Mouse (Mus musculus): ENCODE data around the gene Pih1d2. TPM values are rescaled to one million over a fixed set of nuclear protein-coding genes. Genes with fewer than 3 reads are reported as not detected.
A peak's percentile ranks its signal among the peaks of the same experiment; 100 is the strongest.

The Pih1d2 gene
- polyA plus RNA-seq, 1 experiment = not detected

DNA sequence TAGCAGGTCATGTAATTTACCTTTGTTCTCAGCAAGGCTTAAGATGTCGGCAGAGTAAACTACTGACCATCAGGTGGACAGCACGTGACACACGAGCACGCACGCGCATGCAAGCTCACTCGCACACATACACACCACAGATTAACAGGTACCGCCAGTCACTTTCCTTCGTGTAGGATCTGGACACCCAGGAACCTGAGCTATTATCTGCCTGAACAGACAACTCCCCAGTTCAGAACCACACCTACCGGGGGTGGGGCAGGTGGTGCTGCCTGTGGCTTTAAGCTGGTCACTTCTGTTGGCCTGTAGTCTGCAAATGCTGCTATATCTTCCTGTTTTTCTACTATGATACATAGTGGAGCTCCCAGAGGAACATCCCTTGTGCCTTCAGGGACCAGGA, 33.4 kb downstream of the Pih1d2 start:
- TF ChIP-seq CTCF (IDR thresholded peaks at IDR 0.05; ENCODE audit: insufficient read depth, low read depth, low read length) (no peak), POLR2A (IDR thresholded peaks at IDR 0.05; ENCODE audit: insufficient read depth, low read depth, low read length) (no peak)
- no peak overlapping the region for H3K4me3 ChIP-seq (ENCODE audit: insufficient read depth, low read depth, low read length)
- no peak overlapping the region for H3K27ac ChIP-seq (ENCODE audit: insufficient read depth, low read depth, low read length)
- no peaks in the 10 kb centered on the region for H3K4me1 ChIP-seq (ENCODE audit: control insufficient read depth, insufficient read depth, low read length)
- WGBS = 94% methylated on average over 10 of the region's 10 CpGs

GRCm38 (mm10) chr9:50658391-50658790, 41.3 kb downstream of the Pih1d2 start:
- peak overlapping the region; percentile 78; the same call in 1 of the 2 replicates for H3K27ac ChIP-seq (ENCODE audit: insufficient read depth, low read depth, low read length)
- peaks cover 5% of the 10 kb centered on the region; the same call in 1 of the 2 replicates for H3K4me1 ChIP-seq (ENCODE audit: control insufficient read depth, insufficient read depth, low read length)
- H3K4me3 ChIP-seq (ENCODE audit: insufficient read depth, low read depth, low read length) = no peak overlapping the region; the same call in 1 of the 2 replicates
- no peak for TF ChIP-seq POLR2A (IDR thresholded peaks at IDR 0.05; ENCODE audit: insufficient read depth, low read depth, low read length)
- no peak for TF ChIP-seq CTCF (IDR thresholded peaks at IDR 0.05; ENCODE audit: insufficient read depth, low read depth, low read length)
- WGBS = 12% methylated on average over 5 of the region's 5 CpGs

DNA sequence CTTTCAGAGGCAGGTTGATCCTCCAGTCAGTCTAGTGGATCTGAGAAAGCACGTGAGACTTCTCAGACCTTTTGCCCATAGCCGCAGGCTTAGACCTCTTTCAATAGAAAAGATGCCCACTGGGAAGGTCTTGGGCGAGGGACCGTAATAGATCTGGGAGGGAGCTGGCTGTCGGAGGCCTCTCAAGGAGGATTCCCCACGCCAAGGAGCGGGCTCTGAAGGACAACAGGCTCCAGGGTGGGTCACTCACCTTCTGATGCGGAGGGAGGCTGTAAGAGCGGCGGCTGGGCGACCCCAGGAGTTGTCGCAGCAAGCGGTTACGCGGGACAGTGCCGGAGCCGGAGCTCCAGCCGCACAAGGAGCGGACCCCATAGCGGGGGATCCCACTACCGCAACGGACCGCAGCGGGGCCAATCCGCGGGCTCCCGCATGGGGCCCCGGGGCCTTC, 41.8 kb downstream of the Pih1d2 start:
- under 1% methylated on average over 28 of the region's 28 CpGs for WGBS
- TF ChIP-seq CTCF (IDR thresholded peaks at IDR 0.05; ENCODE audit: insufficient read depth, low read depth, low read length) (no peak), POLR2A (IDR thresholded peaks at IDR 0.05; ENCODE audit: insufficient read depth, low read depth, low read length) (no peak)
- Histone ChIP-seq H3K27ac (ENCODE audit: insufficient read depth, low read depth, low read length) (peak overlapping the region; percentile 78), H3K4me3 (ENCODE audit: insufficient read depth, low read depth, low read length) (peak overlapping the region; percentile 74), H3K4me1 (ENCODE audit: control insufficient read depth, insufficient read depth, low read length) (peaks cover 5% of the 10 kb centered on the region; the same call in 1 of the 2 replicates)

DNA sequence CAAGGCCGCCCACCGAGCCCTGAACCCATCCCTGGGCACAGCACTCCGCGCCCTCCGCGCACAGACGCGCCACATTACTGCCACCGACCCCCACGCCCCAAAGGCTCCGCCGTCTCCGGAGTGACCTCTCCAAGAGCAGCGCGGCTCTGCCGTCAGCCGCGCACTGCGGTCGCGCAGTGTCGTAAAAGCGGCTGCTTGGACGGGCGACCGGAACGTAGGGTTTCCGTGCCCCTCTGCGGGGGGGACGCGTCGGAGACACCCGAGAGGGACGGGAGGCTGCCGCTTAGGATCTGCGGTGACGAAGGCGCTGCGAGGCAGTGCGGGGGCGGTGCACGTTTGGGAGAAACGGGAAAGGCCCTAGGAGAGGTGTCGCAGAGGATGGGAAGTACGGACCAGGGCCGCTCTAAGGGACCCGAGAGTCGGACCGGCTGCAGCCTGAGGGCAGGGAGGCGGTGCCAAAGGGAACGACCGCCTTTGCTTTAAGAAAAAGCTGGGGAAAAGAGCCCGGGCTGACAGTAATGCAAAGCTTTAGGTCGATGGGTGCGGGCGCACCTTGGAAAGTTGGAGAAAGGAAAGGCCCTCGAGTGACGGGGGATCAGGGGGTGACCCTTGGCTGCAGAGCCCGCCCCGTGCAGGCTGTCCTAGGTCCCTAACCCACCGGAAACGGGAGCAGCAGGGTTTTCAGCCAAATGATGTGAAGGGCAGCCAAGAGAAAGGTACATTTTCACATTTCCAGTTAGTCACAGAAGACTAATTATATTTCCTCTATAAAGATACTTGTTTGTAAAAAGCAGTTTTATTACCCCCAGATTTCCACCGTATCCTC, 42.5 kb downstream of the Pih1d2 start, which contains the start of gene Dlat:
Gene Dlat, minus strand, starts transcription at position 389 of the 826 bp plus-strand sequence.
- TF ChIP-seq CTCF (IDR thresholded peaks at IDR 0.05; ENCODE audit: insufficient read depth, low read depth, low read length) (no peak), POLR2A (IDR thresholded peaks at IDR 0.05; ENCODE audit: insufficient read depth, low read depth, low read length) (peak; percentile 88)
- Histone ChIP-seq H3K27ac (ENCODE audit: insufficient read depth, low read depth, low read length) (peak within 1 kb of the TSS; percentile 78), H3K4me1 (ENCODE audit: control insufficient read depth, insufficient read depth, low read length) (peaks cover 5% of the 10 kb centered on the region; the same call in 1 of the 2 replicates), H3K4me3 (ENCODE audit: insufficient read depth, low read depth, low read length) (peak within 1 kb of the TSS; percentile 74)
- under 1% methylated on average over 63 of the region's 63 CpGs for WGBS

DNA sequence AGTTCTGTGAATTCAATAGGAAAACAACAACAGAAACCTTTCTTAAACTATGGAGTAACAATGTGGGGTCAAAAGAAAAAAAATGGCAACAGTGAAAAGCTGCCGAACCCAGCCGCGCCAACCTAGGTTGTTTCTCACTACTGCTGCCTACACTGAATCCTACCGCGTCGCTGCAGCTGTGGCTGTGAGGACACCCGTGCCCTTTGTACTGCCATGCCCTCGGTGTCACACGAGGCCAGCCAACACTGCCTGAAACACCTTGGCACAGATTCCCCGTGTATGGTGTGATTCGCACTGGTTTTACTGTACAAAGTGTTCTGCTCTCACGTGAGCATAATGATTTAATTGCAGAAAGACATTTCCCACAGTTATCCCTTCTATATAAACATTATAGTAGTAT, 43.3 kb downstream of the Pih1d2 start:
- TF ChIP-seq CTCF (IDR thresholded peaks at IDR 0.05; ENCODE audit: insufficient read depth, low read depth, low read length) (no peak), POLR2A (IDR thresholded peaks at IDR 0.05; ENCODE audit: insufficient read depth, low read depth, low read length) (no peak)

DNA sequence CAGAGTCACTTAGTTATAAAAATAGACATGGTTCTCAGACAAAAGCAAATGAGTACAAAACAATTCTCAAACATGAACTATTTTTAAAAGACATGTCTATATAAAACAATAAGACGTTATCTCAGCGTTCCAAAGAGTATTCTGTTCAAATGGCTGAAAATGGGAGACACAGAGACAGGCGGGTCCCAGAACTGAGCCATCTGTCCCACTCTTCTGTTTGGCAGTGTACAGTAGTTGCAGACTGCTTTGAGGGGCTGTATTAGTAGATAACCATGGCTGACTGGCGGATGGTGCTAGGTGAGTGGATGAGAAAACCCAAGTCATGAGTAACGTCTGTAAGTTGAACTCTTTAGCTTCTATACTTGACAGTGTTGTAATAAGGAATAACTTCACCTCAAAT, 47.7 kb downstream of the Pih1d2 start:
- Histone ChIP-seq H3K4me3 (ENCODE audit: insufficient read depth, low read depth, low read length) (no peak overlapping the region), H3K27ac (ENCODE audit: insufficient read depth, low read depth, low read length) (no peak overlapping the region), H3K4me1 (ENCODE audit: control insufficient read depth, insufficient read depth, low read length) (peaks cover 2% of the 10 kb centered on the region; the same call in 1 of the 2 replicates)
- TF ChIP-seq CTCF (IDR thresholded peaks at IDR 0.05; ENCODE audit: insufficient read depth, low read depth, low read length) (no peak), POLR2A (IDR thresholded peaks at IDR 0.05; ENCODE audit: insufficient read depth, low read depth, low read length) (no peak)
- WGBS = 73% methylated on average over 5 of the region's 5 CpGs

More for the DNA sequence above, 43.3 kb downstream of the Pih1d2 start:
- 0 out of 2 replicates have a peak overlapping the region, but pooled peaks have one; percentile 41 for H3K27ac ChIP-seq (ENCODE audit: insufficient read depth, low read depth, low read length)
- H3K4me1 ChIP-seq (ENCODE audit: control insufficient read depth, insufficient read depth, low read length) = peaks cover 5% of the 10 kb centered on the region; the same call in 1 of the 2 replicates
- peak overlapping the region; percentile 48 for H3K4me3 ChIP-seq (ENCODE audit: insufficient read depth, low read depth, low read length)
- WGBS = 8% methylated on average over 12 of the region's 12 CpGs

DNA sequence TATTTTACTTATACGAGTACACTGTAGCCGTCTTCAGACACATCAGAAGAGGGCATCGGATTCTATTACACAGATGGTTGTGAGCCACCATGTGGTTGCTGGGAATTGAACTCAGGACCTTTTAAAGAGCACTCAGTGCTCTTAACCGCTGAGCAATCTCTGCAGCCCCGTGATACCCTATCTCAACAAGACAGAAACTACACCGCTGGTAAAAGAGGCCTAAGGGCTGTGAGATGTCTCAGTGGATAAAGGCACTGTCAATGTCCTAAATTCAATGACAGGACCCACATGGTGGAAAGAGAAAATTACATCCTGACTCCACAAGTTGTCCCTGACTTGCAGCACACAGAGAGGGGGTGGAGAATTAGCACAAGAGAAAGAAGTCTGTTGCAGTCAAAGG, 49.3 kb downstream of the Pih1d2 start:
- Histone ChIP-seq H3K27ac (ENCODE audit: insufficient read depth, low read depth, low read length) (no peak overlapping the region), H3K4me3 (ENCODE audit: insufficient read depth, low read depth, low read length) (no peak overlapping the region), H3K4me1 (ENCODE audit: control insufficient read depth, insufficient read depth, low read length) (no peaks in the 10 kb centered on the region)
- TF ChIP-seq CTCF (IDR thresholded peaks at IDR 0.05; ENCODE audit: insufficient read depth, low read depth, low read length) (no peak), POLR2A (IDR thresholded peaks at IDR 0.05; ENCODE audit: insufficient read depth, low read depth, low read length) (no peak)
- 83% methylated on average over 6 of the region's 6 CpGs for WGBS

DNA sequence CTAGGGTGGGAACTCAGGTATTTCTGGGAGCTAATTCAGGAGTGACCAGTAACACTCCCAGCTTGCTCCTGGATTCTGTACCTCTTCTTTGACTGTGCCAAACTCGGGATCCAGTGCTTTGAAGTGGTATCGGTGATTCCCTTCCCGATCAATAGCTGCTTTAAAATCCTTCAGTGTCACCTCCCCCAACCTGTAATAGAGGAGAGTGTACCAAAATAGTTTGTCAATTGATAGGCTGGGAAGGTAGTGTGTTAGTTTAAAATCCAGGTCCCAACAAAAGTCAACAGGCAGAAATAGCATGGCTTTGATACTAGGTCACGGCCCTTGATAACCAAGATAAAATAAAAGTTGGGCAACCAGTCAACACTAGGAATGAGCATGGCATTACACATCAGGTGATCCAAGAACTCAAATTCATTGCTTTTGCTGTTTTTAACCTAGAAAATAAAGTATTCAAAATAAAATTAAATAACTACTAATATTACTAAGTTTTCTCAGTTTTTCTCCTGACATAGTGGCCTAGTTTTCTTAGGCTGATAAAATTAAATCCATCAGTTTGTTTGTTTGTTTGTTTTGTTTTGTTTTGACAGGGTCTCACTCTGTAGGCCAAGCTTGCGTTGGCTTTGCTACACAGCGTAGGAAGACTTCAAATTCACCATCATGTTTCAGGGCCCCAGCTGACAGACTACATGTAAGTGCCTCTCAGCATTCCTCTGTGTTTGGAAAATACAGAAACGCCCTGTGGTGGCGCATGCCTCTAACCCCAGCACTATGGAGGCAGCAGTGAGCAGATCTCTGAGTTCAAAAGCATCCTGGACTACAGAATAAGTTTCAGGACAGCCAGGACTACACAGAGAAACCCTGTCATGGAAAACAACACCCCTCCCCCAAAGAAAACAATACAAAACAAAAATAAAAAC, 50.7 kb downstream of the Pih1d2 start:
- 82% methylated on average over 8 of the region's 8 CpGs for WGBS
- Histone ChIP-seq H3K27ac (ENCODE audit: insufficient read depth, low read depth, low read length) (no peak overlapping the region), H3K4me1 (ENCODE audit: control insufficient read depth, insufficient read depth, low read length) (no peaks in the 10 kb centered on the region), H3K4me3 (ENCODE audit: insufficient read depth, low read depth, low read length) (no peak overlapping the region)
- TF ChIP-seq POLR2A (IDR thresholded peaks at IDR 0.05; ENCODE audit: insufficient read depth, low read depth, low read length) (no peak), CTCF (IDR thresholded peaks at IDR 0.05; ENCODE audit: insufficient read depth, low read depth, low read length) (no peak)

Data from olfactory bulb, adult 2 months (tissue).